Mouse (Mus musculus) forebrain, postnatal 0 days (tissue): ENCODE results near the gene Dynll1. TPM values are rescaled to one million over a fixed set of nuclear protein-coding genes. Genes with fewer than 3 reads are reported as not detected.
"Not testable (repeated sequence)": the region's sequence is repeated elsewhere in the genome, so short reads cannot be mapped to it uniquely, and the experiment has no call there.

Experiments
- ATAC-seq: fragments of 200-750 bp; cut with Nextera tagmentation; 2 replicates; pipeline ENCODE4 v1.8.0; 2017; ENCODE audit warnings: mild to moderate bottlenecking, moderate library complexity
- DNase-seq: peaks from one replicate; pipeline ENCODE4 v3.0.0-alpha.2; 2015
- H3K27ac ChIP-seq: fragments of 300-500 bp; sonication (generic); 2 replicates; pipeline ENCODE4 v1.5.1; 2014; ENCODE audit warnings: low read depth, mild to moderate bottlenecking, antibody characterized with exemption, low read length, moderate library complexity, mixed read lengths
- H3K27me3 ChIP-seq: fragments of 300-500 bp; sonication (generic); 2 replicates; pipeline ENCODE4 v1.6.1; 2014; ENCODE audit warnings: mild to moderate bottlenecking, low read length, mixed read lengths; ENCODE audit not compliant: insufficient read depth
- H3K36me3 ChIP-seq: fragments of 300-500 bp; sonication (generic); 2 replicates; pipeline ENCODE4 v1.6.1; 2014; ENCODE audit warnings: mild to moderate bottlenecking, moderate library complexity; ENCODE audit not compliant: insufficient read depth
- H3K4me1 ChIP-seq: fragments of 300-500 bp; sonication (generic); 2 replicates; pipeline ENCODE4 v1.6.1; 2014; ENCODE audit warnings: antibody characterized with exemption; ENCODE audit not compliant: insufficient read depth
- H3K4me2 ChIP-seq: fragments of 300-500 bp; sonication (generic); 2 replicates; pipeline ENCODE4 v1.6.1; 2014; ENCODE audit warnings: low read depth, mild to moderate bottlenecking, moderate library complexity
- H3K4me3 ChIP-seq: fragments of 300-500 bp; sonication (generic); 2 replicates; pipeline ENCODE4 v1.5.1; 2014; ENCODE audit warnings: low read depth, low read length, mixed read lengths
- H3K9ac ChIP-seq: fragments of 300-500 bp; sonication (generic); 2 replicates; pipeline ENCODE4 v1.6.1; 2014; ENCODE audit warnings: mild to moderate bottlenecking
- H3K9me3 ChIP-seq: fragments of 300-500 bp; sonication (generic); 2 replicates; pipeline ENCODE4 v1.6.1; 2016; ENCODE audit warnings: low read length
- CTCF ChIP-seq: sonication (generic); IDR thresholded peaks from 2 replicates; pipeline ENCODE4 v1.5.1; 2016; ENCODE audit warnings: antibody characterized with exemption, control low read depth, low read depth
- WGBS: fragments of 180-500 bp; shearing (Covaris S2); extraction: QIAGEN DNeasy Blood & Tissue Kit; methylation state at CpG from one replicate; pipeline ENCODE4 v1.1.7; 2014; 5-methylcytosine and 5-hydroxymethylcytosine counted together
- polyA plus RNA-seq: library from polyadenylated mRNA; unstranded; fragments of >200 nt; fragmentation: Nextera tagmentation; extraction: Ambion mirVana; gene quantifications from 2 replicates; pipeline ENCODE4 v1.2.1, GENCODE M21; 2015
- total RNA-seq: library from RNA; depleted of rRNA; stranded (reverse); fragments of >200 nt; gene quantifications from 2 replicates; pipeline ENCODE4 v1.2.3, GENCODE M21; 2014

Gene Dynll1
- total and polyA plus RNA-seq, 2 experiments from 2014 or later: 259 to 1,192 TPM

DNA sequence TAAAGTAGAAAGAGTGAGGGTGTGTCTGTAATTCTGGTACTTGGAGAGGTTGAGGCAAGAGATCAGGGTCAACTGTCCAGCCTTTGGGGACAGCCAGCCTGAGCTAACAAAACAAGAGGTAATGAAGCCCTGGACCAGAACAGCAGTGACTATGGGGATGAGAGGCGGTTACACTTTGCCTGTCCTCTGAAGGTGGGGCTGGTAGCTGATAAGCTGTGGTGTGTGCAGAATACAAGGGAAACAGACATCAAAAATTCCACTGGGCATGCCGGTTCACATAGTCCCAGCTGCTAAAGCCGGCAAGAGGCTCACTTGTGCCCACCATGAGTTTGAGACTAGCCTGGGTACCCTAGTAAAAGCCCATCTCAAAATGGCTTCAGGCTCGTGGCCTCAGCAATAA, 11.6 kb upstream of the Dynll1 start:
- H3K9me3 ChIP-seq: no peaks in the 10 kb centered on the region
- H3K4me2 ChIP-seq: no peak overlapping the region
- peaks cover 6% of the 10 kb centered on the region; the same call in 1 of the 2 replicates for H3K36me3 ChIP-seq
- no peak for TF ChIP-seq CTCF
- H3K27me3 ChIP-seq: no peaks in the 10 kb centered on the region
- no peak for DNase-seq
- no peak overlapping the region for H3K4me3 ChIP-seq
- H3K4me1 ChIP-seq: peaks cover 6% of the 10 kb centered on the region; the same call in 1 of the 2 replicates
- 83% methylated on average over 4 of the region's 4 CpGs for WGBS
- no peak overlapping the region for H3K27ac ChIP-seq
- no peak overlapping the region for H3K9ac ChIP-seq
- ATAC-seq: no peak

DNA sequence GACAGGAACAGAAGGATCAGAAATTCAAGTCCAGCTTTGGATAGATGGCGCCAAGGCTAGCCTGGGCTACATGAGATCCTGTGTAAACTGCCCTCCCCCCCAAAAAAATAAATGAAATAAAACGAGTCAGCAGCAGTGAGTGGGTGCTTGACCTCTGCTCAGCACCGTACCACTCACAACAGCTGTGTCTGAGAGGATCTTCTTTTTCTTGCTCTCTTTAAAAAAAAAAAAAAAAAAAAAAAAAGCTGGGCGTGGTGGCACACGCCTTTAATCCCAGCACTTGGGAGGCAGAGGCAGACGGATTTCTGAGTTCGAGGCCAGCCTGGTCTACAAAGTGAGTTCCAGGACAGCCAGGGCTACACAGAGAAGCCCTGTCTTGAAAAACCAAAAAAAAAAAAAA, 1.4 kb upstream of the Dynll1 start:
- not testable (repeated sequence) for H3K27ac ChIP-seq, H3K9me3 ChIP-seq, ATAC-seq, H3K9ac ChIP-seq, H3K27me3 ChIP-seq, H3K4me2 ChIP-seq, H3K4me3 ChIP-seq, DNase-seq
- 89% methylated on average over 5 of the region's 7 CpGs for WGBS
- peaks cover 12% of the 10 kb centered on the region; the same call in 1 of the 2 replicates for H3K4me1 ChIP-seq
- peaks cover 16% of the 10 kb centered on the region for H3K36me3 ChIP-seq

DNA sequence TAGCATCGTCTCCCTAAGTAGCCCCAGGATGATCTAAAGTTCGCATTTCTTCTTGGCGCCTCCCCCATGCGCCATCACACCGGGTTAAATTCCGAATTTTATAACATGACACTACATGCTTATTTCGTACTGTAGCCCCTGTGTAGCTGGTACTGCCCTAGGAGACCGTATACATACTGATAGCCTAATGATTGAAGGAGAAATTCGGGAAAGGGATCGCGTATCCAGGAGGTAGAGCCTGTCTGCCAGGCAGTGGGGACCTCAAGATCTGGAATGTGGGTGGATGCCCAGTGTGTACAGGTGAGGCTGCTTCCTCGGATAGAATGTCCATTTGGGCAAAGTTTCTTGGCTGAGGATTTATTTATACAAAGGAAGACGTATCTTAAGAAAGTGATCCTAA, 816 bp upstream of the Dynll1 start:
- no peak for TF ChIP-seq CTCF
- Histone ChIP-seq H3K4me2 (peak overlapping the region; percentile 63), H3K27me3 (no peaks in the 10 kb centered on the region), H3K9me3 (no peaks in the 10 kb centered on the region), H3K4me1 (peaks cover 12% of the 10 kb centered on the region; the same call in 1 of the 2 replicates), H3K4me3 (peak overlapping the region; percentile 79), H3K9ac (peak overlapping the region; percentile 55), H3K27ac (no peak overlapping the region), H3K36me3 (peaks cover 22% of the 10 kb centered on the region)
- ATAC-seq: no peak
- WGBS: 28% methylated on average over 13 of the region's 13 CpGs
- DNase-seq: no peak

DNA sequence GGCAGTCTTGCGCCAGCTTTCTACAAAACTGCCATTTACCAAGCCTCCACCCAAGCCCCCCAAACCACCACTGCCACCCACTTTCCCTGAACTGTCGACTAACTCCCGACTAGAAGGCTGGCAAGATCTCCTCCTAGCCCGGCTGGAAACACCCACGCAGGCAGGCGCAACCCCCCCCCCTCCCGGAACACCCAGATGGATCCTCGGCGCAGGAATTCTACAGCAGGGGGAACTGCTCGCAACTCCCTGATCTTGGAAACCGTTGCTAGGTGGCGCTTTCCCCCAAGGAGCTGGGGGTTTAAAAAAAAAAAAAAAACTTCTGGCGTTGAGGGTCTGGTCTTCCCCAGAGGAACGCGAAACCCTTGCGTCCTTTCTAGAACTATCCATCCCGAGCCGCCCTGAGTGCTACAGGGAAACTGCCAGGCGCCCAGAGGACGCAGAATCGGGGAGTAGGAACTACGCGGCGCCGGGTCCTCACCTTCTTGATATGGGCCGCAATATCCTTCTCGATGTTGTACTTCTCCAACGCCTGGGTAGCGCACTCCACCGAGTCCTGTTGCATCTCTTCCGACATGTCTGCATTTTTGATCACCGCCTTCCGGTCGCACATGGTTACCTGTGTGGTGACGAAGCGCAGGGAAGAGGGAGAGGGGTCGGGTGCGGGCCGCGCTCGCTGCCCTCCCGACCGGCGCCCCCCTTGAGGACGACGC, 609 bp downstream of the Dynll1 start:
- H3K9ac ChIP-seq: peak overlapping the region; percentile 81
- peak overlapping the region; percentile 63 for H3K4me2 ChIP-seq
- no peaks in the 10 kb centered on the region for H3K9me3 ChIP-seq
- under 1% methylated on average over 46 of the region's 46 CpGs for WGBS
- peak; percentile 64 for TF ChIP-seq CTCF
- peaks cover 12% of the 10 kb centered on the region; the same call in 1 of the 2 replicates for H3K4me1 ChIP-seq
- H3K4me3 ChIP-seq: peak overlapping the region; percentile 79
- peak overlapping the region; percentile 93 for H3K27ac ChIP-seq
- peak; percentile 40 for ATAC-seq
- peaks cover 35% of the 10 kb centered on the region for H3K36me3 ChIP-seq
- no peaks in the 10 kb centered on the region for H3K27me3 ChIP-seq
- peak; percentile 89 for DNase-seq

DNA sequence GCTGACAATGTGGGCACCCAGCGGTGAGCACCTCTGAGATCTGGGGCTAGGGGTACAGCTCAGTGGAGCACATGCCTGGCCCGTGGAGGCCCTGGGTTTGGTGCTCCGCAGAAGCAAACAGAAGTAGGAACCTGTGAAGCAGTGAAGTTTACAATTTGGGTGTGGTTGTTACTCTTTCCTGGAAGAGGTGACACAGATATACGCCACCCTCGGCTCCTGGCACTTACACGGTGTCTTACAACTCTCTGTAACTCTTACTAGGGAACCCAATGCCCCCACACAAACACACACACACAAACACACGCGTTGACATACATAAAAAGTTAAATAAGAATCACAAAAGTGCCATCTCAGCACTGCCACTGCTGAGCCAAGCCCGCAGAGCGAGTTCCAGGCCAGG, 4.5 kb downstream of the Dynll1 start:
- H3K9ac ChIP-seq: no peak overlapping the region
- no peak for TF ChIP-seq CTCF
- H3K27me3 ChIP-seq: no peaks in the 10 kb centered on the region
- WGBS: 88% methylated on average over 10 of the region's 10 CpGs
- H3K4me1 ChIP-seq: 0 out of 2 replicates have a peak, but pooled peaks cover 5% of the 10 kb centered on the region
- H3K36me3 ChIP-seq: peaks cover 49% of the 10 kb centered on the region
- no peak overlapping the region for H3K27ac ChIP-seq
- H3K4me2 ChIP-seq: no peak overlapping the region
- ATAC-seq (no peak), DNase-seq (no peak)
- no peaks in the 10 kb centered on the region for H3K9me3 ChIP-seq
- H3K4me3 ChIP-seq: no peak overlapping the region

DNA sequence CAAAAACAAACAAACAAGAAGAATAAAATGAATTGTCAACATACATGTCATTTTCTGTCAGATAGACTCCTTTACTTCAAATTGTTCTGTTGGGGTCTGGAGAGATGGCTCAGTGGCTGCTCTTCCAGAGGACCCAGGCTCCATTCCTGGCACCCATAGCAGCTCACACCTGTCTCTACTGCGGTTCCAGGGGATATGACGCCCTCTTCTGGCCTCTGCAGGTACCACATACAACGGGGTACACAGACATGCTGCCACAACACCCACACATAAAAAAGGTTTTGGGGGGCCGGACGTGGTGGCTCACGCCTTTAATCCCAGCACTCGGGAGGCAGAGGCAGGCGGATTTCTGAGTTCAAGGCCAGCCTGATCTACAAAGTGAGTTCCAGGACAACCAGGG, 6.6 kb downstream of the Dynll1 start:
- DNase-seq: no peak
- Histone ChIP-seq H3K9me3 (no peaks in the 10 kb centered on the region), H3K4me1 (0 out of 2 replicates have a peak, but pooled peaks cover 5% of the 10 kb centered on the region), H3K9ac (no peak overlapping the region), H3K27me3 (no peaks in the 10 kb centered on the region), H3K4me3 (no peak overlapping the region), H3K27ac (no peak overlapping the region), H3K36me3 (peaks cover 59% of the 10 kb centered on the region), H3K4me2 (no peak overlapping the region)
- no peak for ATAC-seq
- peak; percentile 26; the same call in 1 of the 2 replicates for TF ChIP-seq CTCF
- 92% methylated on average over 8 of the region's 8 CpGs for WGBS

DNA sequence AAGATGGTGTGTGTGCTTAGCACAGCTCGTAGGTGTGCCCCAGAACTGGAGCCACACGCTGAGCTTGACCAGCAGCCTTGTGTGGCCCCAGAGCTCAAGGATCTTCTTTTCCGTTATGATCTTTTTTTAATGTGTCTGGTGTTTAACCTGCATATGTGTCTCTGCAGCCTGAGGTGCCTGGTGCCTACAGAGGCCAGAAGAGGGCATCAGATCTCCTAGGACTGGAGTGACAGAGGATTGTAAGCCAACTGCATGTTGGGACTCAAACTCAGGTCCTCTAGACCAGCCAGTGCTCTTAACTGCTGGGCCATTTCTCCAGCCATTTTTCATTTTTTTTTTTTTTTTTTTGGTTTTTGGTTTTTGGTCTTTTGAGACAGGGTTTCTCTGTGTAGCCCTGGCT, 16.1 kb downstream of the Dynll1 start:
- H3K4me1 ChIP-seq: peaks cover 5% of the 10 kb centered on the region; the same call in 1 of the 2 replicates
- DNase-seq (no peak), ATAC-seq (no peak)
- no peak overlapping the region for H3K4me2 ChIP-seq
- WGBS: 93% methylated on average over 3 of the region's 3 CpGs
- peaks cover 41% of the 10 kb centered on the region for H3K36me3 ChIP-seq
- H3K27ac ChIP-seq: no peak overlapping the region
- no peak overlapping the region for H3K4me3 ChIP-seq
- peak; percentile 37; the same call in 1 of the 2 replicates for TF ChIP-seq CTCF
- no peaks in the 10 kb centered on the region for H3K9me3 ChIP-seq
- H3K27me3 ChIP-seq: no peaks in the 10 kb centered on the region
- no peak overlapping the region for H3K9ac ChIP-seq
